In genomic region chr12:97888291-97888800, GRCm38 (mm10) we compare ENCODE assay signal across 10 mouse cellular contexts.
DNase-seq lines count a peak whose midpoint lies in the region; ATAC-seq and TF ChIP-seq lines count a peak whose summit lies in the region.
"Had no signal": no experiment of that assay in that cellular context is flagged by ENCODE, and none has a peak within 500 bp of the region (broad histone marks: within the 10 kb centered on the region; RNA-seq: fewer than 3 reads in every experiment).

No protein-coding gene starts in this region.

- peak overlapping the region; percentile 43 for H3K4me2 ChIP-seq in heart, embryonic 13.5 days
- no peak overlapping the region; the same call in 1 of the 2 replicates for H3K4me2 ChIP-seq in heart, embryonic 11.5 days
- peak overlapping the region; percentile 40 for H3K4me2 ChIP-seq in forebrain, postnatal 0 days (ENCODE audit: low read depth)
- peak overlapping the region; percentile 35 for H3K4me2 ChIP-seq in midbrain, embryonic 13.5 days (replicated peaks)
- H3K4me2 ChIP-seq in liver, postnatal 0 days (ENCODE audit: low read depth, low read length), result no peak overlapping the region

- peaks cover 7% of the 10 kb centered on the region for H3K4me1 ChIP-seq in heart, embryonic 13.5 days
- no peaks in the 10 kb centered on the region for H3K4me1 ChIP-seq in heart, embryonic 11.5 days (ENCODE audit: control insufficient read depth, insufficient read depth, low read length)
- peaks cover 13% of the 10 kb centered on the region for H3K4me1 ChIP-seq in forebrain, postnatal 0 days (ENCODE audit: insufficient read depth)
- H3K4me1 ChIP-seq in midbrain, embryonic 13.5 days (replicated peaks), result peaks cover 18% of the 10 kb centered on the region
- no peaks in the 10 kb centered on the region for H3K4me1 ChIP-seq in liver, postnatal 0 days (ENCODE audit: insufficient read depth)

- ATAC-seq in heart, embryonic 13.5 days (ENCODE audit: extremely low read depth, insufficient number of reproducible peaks, low FRiP score, low TSS enrichment), result no peak
- no peak for ATAC-seq in heart, embryonic 11.5 days (replicated peaks; ENCODE audit: insufficient number of reproducible peaks, low FRiP score, low TSS enrichment)
- no peak for ATAC-seq in forebrain, postnatal 0 days
- ATAC-seq in midbrain, embryonic 13.5 days, result peak; percentile 78
- ATAC-seq in liver, postnatal 0 days, result no peak

- DNase-seq in embryo, embryonic 11 days, result peak; percentile 31
- no peak for DNase-seq in forebrain, postnatal 0 days
- no peak for DNase-seq in adrenal gland, postnatal 4 days (ENCODE audit: low spot score in 2 of 2)
- no peak for DNase-seq in liver, postnatal 0 days
- no peak for DNase-seq in thymus, postnatal 14 days
- DNase-seq: adrenal gland, postnatal 14 days; cerebellum, adult 8-10 months had no signal

- H3K9me3 ChIP-seq in heart, embryonic 13.5 days, result no peaks in the 10 kb centered on the region
- no peaks in the 10 kb centered on the region for H3K9me3 ChIP-seq in heart, embryonic 11.5 days (replicated peaks; ENCODE audit: control insufficient read depth, low read length)
- H3K9me3 ChIP-seq in forebrain, postnatal 0 days (ENCODE audit: low read length), result no peaks in the 10 kb centered on the region
- no peaks in the 10 kb centered on the region for H3K9me3 ChIP-seq in midbrain, embryonic 13.5 days
- H3K9me3 ChIP-seq in liver, postnatal 0 days (ENCODE audit: low read length), result no peaks in the 10 kb centered on the region

- no peak for TF ChIP-seq CTCF in forebrain, postnatal 0 days (IDR thresholded peaks at IDR 0.05; ENCODE audit: low read depth)
- no peak for TF ChIP-seq CTCF in liver, postnatal 0 days (IDR thresholded peaks at IDR 0.05; ENCODE audit: low read depth)

- H3K27ac ChIP-seq in heart, embryonic 13.5 days (replicated peaks), result no peak overlapping the region
- no peak overlapping the region for H3K27ac ChIP-seq in heart, embryonic 11.5 days (ENCODE audit: low read depth, low read length)
- peak overlapping the region; percentile 36; the same call in 1 of the 2 replicates for H3K27ac ChIP-seq in forebrain, postnatal 0 days (ENCODE audit: low read depth, low read length)
- H3K27ac ChIP-seq in midbrain, embryonic 13.5 days, result peak overlapping the region; percentile 48
- no peak overlapping the region for H3K27ac ChIP-seq in liver, postnatal 0 days (ENCODE audit: low read depth)

- TF ChIP-seq EP300 in liver, postnatal 0 days (IDR thresholded peaks at IDR 0.05; ENCODE audit: low read depth), result no peak

- no peak overlapping the region for H3K9ac ChIP-seq in heart, embryonic 13.5 days
- no peak overlapping the region for H3K9ac ChIP-seq in heart, embryonic 11.5 days (ENCODE audit: low read depth, low read length)
- no peak overlapping the region for H3K9ac ChIP-seq in forebrain, postnatal 0 days
- H3K9ac ChIP-seq in midbrain, embryonic 13.5 days (replicated peaks), result no peak overlapping the region
- no peak overlapping the region for H3K9ac ChIP-seq in liver, postnatal 0 days (replicated peaks)

- WGBS in heart, embryonic 13.5 days, result 13% methylated on average over 6 of the region's 6 CpGs
- WGBS in heart, embryonic 11.5 days (ENCODE audit: insufficient replicate concordance), result 13% methylated on average over 6 of the region's 6 CpGs
- WGBS in forebrain, postnatal 0 days, result 4% methylated on average over 6 of the region's 6 CpGs
- 5% methylated on average over 6 of the region's 6 CpGs for WGBS in midbrain, embryonic 13.5 days
- WGBS in liver, postnatal 0 days (ENCODE audit: insufficient replicate concordance), result 15% methylated on average over 6 of the region's 6 CpGs

- no peaks in the 10 kb centered on the region for H3K36me3 ChIP-seq in heart, embryonic 13.5 days
- H3K36me3 ChIP-seq in heart, embryonic 11.5 days (ENCODE audit: control insufficient read depth, insufficient read depth, low read length), result no peaks in the 10 kb centered on the region
- H3K36me3 ChIP-seq in forebrain, postnatal 0 days (ENCODE audit: insufficient read depth), result no peaks in the 10 kb centered on the region
- H3K36me3 ChIP-seq in midbrain, embryonic 13.5 days, result no peaks in the 10 kb centered on the region
- H3K36me3 ChIP-seq in liver, postnatal 0 days (replicated peaks; ENCODE audit: insufficient read depth, low read length), result no peaks in the 10 kb centered on the region

- H3K27me3 ChIP-seq in heart, embryonic 13.5 days (replicated peaks), result no peaks in the 10 kb centered on the region
- no peaks in the 10 kb centered on the region for H3K27me3 ChIP-seq in heart, embryonic 11.5 days (ENCODE audit: control insufficient read depth, insufficient read depth, low read length)
- no peaks in the 10 kb centered on the region for H3K27me3 ChIP-seq in forebrain, postnatal 0 days (ENCODE audit: insufficient read depth, low read length)
- no peaks in the 10 kb centered on the region for H3K27me3 ChIP-seq in midbrain, embryonic 13.5 days
- H3K27me3 ChIP-seq in liver, postnatal 0 days (ENCODE audit: insufficient read depth, low read length), result no peaks in the 10 kb centered on the region

- H3K4me3 ChIP-seq in heart, embryonic 13.5 days, result no peak overlapping the region
- H3K4me3 ChIP-seq in heart, embryonic 11.5 days (ENCODE audit: low read depth, low read length), result no peak overlapping the region
- H3K4me3 ChIP-seq in forebrain, postnatal 0 days (ENCODE audit: low read depth, low read length), result 0 out of 2 replicates have a peak overlapping the region, but pooled peaks have one; percentile 16
- 0 out of 2 replicates have a peak overlapping the region, but pooled peaks have one; percentile 1 for H3K4me3 ChIP-seq in midbrain, embryonic 13.5 days (replicated peaks)
- no peak overlapping the region for H3K4me3 ChIP-seq in liver, postnatal 0 days (ENCODE audit: low read depth, low read length)

Comparison
In these comparisons a context has a peak if more than half of its experiments do, and no peak if none do; other contexts are left out.
1. H3K4me2 ChIP-seq: peak in heart, embryonic 13.5 days (single experiment), forebrain, postnatal 0 days (single experiment) and midbrain, embryonic 13.5 days (single experiment); none in heart, embryonic 11.5 days (single experiment) and liver, postnatal 0 days (single experiment).
2. H3K27ac ChIP-seq: peak in forebrain, postnatal 0 days (single experiment) and midbrain, embryonic 13.5 days (single experiment); none in heart, embryonic 13.5 days (single experiment), heart, embryonic 11.5 days (single experiment) and liver, postnatal 0 days (single experiment).
3. H3K4me3 ChIP-seq: peak in forebrain, postnatal 0 days (single experiment) and midbrain, embryonic 13.5 days (single experiment); none in heart, embryonic 13.5 days (single experiment), heart, embryonic 11.5 days (single experiment) and liver, postnatal 0 days (single experiment).